Mouse (Mus musculus) v-Abl transformed pro-B cells (cell line): ENCODE measurements around the gene Coro7.
"Not testable (repeated sequence)": the region's sequence is repeated elsewhere in the genome, so short reads cannot be mapped to it uniquely, and the experiment has no call there.

Experiments
- in situ Hi-C, 2 experiments: fragments of 400-800 bp; cut with MboI; formaldehyde crosslinking; loops; one replicate each; pipeline ENCODE4 v1.15.1; 2025; ENCODE audit not compliant: unreplicated experiment in 2 of 2

The Coro7 gene

GRCm38 (mm10) chr16:4584438-4584837 is 95.1 kb downstream of the Coro7 start:
- in situ Hi-C loops = no loop called here

- in situ Hi-C loops = no loop called here
These were observed 95.8 kb downstream of the Coro7 start for GRCm38 (mm10) chr16:4583807-4584206.

- in situ Hi-C loops = not testable (repeated sequence)
These were observed 98.4 kb downstream of the Coro7 start for GRCm38 (mm10) chr16:4581179-4581578.

- in situ Hi-C loops = no loop called here
These were observed 100.9 kb downstream of the Coro7 start for GRCm38 (mm10) chr16:4578630-4579029.

GRCm38 (mm10) chr16:4576873-4577272 is 102.7 kb downstream of the Coro7 start:
- in situ Hi-C loops = no loop called here
